Mouse (Mus musculus) left cerebral cortex, postnatal 25 days (tissue): ENCODE results near the gene Spryd3. TPM values are rescaled to one million over a fixed set of nuclear protein-coding genes. Genes with fewer than 3 reads are reported as not detected.

Experiments
- DNase-seq, 2 experiments: peaks; one replicate each; pipeline ENCODE4 v3.0.0; 2022; ENCODE audit warnings: low spot score in 2 of 2, mixed read lengths in 1 of 2
- intact Hi-C: fragments of 180-260 bp; cut with DNase I; formaldehyde crosslinking; loops from one replicate; pipeline ENCODE4 v1.15.1; 2025
- total RNA-seq, 2 experiments: library from RNA; stranded (reverse); gene quantifications; 2 replicates each; pipeline ENCODE4 v1.2.3; 2021

Spryd3 gene
- total RNA-seq, 2 experiments from 2014 or later: 142 to 146 TPM

DNA sequence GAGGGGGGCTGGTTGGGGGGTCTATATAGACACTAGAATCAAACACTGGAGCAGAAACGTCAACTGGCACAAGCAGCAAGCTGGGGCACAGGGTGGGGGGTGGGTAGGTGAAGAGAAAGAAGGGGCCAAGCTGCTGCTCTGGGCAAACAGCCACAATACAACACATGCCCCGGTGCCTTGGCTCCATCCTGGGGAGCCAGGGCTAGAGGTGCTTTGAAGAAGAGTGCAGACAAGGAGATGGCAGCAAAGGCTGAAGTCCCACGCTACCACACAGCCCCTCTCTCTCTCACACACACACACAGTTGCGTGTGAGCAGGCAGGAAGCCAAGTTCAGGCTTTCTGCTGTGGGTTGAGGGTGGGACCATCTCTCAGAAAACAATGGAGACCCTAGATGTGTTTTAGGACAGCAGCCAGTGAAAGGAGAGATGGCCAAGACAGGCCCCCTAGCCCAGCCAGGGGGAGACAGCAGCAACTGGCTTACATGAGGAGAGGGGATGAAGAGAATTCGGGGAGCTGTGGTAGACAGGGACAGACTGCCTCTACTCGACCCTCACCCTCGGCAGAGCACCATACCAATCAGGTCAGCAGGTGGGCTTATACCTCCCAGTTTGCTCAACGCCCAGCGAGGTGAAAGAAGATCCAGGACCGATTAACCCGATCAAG, 19.1 kb downstream of the Spryd3 start:
- intact Hi-C loops: no loop called here
- DNase-seq: no peak

GRCm38 (mm10) chr15:102115731-102116231, 20.3 kb downstream of the Spryd3 start:
- no peak for DNase-seq
- intact Hi-C loops: no loop called here

DNA sequence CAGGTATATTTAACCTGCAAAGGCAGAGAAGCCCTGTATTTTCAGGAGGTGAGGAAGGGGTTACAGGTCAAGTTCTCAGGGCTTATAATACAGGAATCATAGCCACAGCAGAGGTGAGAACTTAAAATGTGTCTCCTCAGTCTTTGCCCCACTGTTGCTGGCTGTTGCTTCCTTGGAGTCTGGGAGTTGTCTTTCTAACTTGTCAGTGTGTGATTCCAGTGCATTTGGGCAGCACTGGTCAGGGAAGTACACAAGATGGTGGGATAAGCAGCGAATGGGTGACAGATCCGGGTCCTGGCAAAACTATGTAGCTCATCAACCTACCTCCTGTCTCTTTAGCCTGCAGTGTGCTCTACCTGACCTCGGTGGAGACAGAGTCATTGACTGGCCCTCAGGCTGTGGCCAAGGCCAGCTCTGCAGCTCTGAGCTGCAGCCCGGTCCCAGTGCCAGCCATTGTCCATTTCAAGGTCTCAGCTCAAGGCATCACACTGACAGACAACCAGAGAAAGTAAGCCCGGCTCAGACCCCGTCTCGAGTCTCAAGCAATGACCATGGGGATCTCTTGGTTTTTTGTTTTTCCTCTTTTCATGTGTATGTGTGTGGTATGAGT, 21.3 kb downstream of the Spryd3 start:
- DNase-seq: no peak

GRCm38 (mm10) chr15:102113674-102114073, 22.4 kb downstream of the Spryd3 start:
- no peak for DNase-seq
- intact Hi-C loops: no loop called here

More for the DNA sequence above, 21.3 kb downstream of the Spryd3 start:
- intact Hi-C loops: no loop called here

DNA sequence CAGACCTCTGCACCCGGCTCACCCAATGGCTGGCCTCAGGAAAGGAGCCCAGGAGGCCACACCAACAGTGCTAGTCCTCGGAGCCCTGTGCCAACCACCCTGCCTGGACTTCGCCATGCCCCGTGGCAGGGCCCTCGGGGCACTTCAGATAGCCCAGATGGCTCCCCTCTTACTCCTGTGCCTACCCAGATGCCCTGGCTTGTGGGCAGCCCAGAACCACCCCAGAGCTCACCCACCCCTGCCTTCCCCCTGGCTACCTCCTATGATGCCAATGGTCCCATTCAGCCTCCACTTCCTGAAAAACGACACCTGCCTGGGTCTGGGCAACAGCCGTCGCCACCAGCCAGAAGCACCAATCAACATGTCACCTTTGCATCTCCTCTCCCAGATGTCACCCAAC, 23.2 kb downstream of the Spryd3 start:
- intact Hi-C loops: no loop called here

DNA sequence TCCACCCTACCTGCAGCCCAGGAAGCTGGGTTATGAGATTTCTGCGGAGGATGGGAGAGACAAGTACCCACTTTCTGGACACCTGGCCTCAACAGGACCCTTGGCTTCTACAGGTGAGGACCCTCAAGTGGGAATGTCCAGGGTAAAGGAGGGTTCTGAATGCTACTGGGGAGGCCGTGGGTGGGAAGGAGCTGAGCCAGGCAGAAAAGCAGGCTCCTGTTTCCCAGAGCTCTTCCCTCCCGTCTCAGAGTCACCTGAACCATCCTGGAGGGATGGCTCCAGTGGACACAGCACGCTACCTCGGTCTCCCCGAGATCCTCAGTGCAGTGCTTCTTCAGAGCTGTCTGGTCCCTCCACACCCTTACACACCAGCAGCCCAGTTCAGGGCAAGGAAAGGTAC, 23.9 kb downstream of the Spryd3 start:
- DNase-seq: no peak
- intact Hi-C loops: no loop called here

More for the DNA sequence above, 23.2 kb downstream of the Spryd3 start:
- no peak for DNase-seq

DNA sequence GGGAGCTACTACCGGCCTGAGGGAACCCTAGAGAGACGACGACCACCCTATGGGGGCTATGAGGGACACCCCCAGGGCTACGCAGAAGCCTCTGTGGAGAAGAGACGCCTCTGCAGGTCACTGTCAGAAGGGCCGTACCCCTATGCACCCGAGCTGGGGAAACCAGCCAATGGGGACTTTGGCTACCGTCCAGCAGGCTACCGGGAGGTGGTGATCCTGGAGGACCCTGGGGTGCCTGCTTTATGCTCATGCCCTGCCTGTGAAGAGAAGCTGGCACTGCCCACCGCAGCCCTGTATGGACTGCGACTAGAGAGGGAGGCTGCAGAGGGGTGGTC, 24.6 kb downstream of the Spryd3 start:
- DNase-seq: no peak
- intact Hi-C loops: no loop called here

DNA sequence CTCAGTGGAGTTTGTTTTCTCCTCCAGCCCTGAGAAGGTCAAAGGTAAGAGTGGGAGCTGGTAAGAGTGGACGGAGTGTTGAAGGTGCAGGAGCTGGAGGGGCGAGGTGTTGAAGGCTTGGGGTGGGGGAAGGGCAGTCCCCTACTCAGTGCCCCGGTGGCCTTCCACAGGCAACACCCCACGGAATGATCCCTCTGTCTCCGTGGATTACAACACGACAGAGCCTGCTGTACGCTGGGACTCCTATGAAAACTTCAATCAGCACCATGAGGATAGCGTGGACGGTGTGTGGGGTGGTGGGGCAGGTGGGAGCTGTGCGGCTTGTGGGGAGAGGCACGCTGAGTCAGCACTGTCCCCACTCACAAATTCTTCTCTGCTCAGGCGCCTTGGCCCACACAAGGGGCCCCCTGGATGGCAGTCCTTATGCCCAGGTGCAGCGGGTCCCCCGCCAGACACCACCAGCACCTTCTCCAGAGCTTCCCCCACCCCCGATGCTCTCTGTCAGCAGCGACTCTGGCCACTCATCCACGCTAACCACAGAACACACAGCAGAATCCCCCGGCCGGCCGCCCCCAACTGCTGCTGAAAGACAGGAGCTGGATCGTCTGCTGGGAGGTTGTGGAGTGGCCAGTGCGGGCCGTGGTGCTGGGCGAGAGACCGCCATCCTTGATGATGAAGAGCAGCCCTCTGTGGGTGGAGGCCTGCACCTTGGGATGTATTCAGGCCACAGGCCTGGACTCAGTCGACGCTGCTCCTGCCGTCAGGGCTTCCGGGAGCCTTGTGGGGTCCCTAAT, 25.1 kb downstream of the Spryd3 start:
- intact Hi-C loops: no loop called here
- DNase-seq: no peak

GRCm38 (mm10) chr15:102110271-102110670, 25.8 kb downstream of the Spryd3 start:
- intact Hi-C loops: no loop called here
- no peak for DNase-seq

- DNase-seq: peak; percentile 82 to 89
- intact Hi-C loops: loop anchor here (5.0 kb wide), 2 partner anchors 38 to 113 kb away; no protein-coding TSS in a partner anchor
These were observed 27.1 kb downstream of the Spryd3 start for GRCm38 (mm10) chr15:102108651-102109525.

DNA sequence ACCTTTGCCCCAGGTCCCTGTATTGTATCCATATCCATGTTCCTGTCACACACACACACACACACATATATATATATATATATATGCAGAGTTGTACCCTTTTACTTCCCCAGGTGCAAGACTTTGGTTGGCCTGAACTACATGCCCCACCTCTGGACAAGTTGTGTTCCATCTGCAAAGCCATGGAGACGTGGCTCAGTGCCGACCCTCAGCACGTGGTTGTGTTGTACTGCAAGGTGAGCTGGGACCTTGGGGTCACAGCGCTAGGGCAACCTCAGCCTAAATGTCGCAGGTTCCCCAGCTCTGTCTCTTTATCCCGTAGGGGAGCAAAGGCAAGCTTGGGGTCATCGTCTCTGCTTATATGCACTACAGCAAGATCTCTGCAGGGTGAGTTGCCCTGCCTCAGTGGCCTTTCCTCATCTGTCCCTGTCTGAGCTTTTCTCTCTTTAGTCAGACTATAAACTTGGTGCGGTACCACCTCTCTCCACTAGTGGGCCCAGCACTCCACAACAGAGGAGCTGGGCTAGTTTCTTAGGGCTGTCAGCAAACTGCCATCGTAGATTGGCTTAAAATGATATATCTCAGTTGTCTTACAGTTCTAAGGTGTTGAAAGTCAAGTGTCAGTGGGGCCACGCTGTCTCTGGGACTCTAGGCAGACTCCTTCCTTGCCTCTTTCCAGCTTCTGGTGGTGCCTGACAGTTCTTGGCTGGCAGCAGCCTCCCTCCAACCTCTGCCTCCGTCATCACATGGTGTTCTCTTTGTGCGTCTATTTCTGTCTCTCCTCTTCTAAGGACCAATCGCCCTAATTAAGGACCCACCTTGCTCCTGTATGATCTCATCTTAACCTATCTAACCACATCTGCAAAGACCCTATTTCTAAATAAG, 28.1 kb downstream of the Spryd3 start:
- DNase-seq: peak; percentile 72
- intact Hi-C loops: loop anchor here (5.0 kb wide), 2 partner anchors 39 to 114 kb away; no protein-coding TSS in a partner anchor

- no peak for DNase-seq
- intact Hi-C loops: loop anchor here (5.0 kb wide), 2 partner anchors 40 to 115 kb away; no protein-coding TSS in a partner anchor
These were observed 29.1 kb downstream of the Spryd3 start for GRCm38 (mm10) chr15:102106754-102107456.

DNA sequence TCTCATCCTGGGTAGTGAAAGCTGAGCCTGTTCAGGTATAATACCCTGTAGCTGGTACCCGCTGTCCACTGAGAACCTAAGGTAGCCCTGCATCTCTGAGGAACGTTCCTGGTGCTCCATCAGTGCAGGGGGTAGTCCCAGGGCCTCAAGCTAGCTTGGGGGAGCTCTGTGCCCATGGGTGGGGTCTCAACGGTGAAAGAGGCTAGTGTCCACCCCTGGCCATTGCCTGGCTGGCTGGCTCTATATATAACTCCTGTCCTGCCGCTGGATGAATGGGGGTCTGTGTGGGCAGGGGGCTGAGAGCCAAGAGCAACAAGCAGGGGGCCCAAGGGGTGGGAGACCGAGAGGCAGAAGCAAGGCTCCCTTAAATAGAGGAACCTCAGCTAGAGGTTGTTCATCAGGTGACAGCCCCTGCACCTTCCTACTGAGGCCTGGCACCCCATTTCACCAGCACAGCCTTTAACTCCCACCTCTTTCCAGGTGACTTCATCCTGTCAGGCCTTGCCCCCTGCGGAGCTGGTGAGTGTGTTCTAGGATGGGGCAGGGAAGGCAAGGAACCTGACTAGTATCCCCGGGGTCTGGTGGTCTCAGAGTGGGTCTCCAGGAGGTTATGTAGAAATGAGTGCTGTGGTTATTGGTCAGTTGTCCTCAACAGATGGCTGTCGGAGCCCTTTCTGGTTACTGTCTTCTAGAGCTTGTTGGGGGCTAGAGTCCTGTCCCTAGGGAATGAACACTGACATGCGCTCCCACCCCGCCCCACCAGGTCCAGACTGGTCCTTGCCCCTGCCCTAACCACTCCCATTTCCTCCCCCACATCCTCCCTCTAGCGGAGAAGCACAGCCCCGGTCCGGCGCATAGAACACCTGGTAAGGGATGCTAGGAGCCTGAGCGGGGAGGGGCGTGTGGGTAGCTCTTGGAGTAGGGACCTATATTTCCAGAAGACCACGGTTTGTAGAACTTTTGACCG, 30.0 kb downstream of the Spryd3 start:
- no peak for DNase-seq
- intact Hi-C loops: loop anchor here (5.0 kb wide), 2 partner anchors 41 to 116 kb away; no protein-coding TSS in a partner anchor

DNA sequence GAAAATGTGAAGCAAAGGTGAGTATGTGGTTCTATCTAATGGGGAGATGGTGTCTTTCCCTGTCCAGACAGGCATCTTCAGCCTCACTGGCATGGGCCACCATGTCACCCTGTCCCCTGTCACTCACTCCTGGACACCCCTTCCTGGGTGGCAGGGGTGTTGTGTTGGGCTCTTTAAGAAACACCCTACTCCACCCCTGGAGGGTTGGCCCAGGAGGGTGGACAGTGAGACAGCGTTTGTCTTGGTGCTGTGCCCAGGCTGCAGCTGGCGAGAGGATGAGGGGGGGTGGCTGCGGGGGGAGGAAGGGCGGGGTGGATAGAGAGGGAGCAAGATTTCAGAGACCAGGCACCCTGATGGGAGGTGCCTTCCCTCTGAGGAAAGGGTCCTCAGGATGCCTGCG, 30.7 kb downstream of the Spryd3 start:
- intact Hi-C loops: loop anchor here (5.0 kb wide), 2 partner anchors 42 to 117 kb away; no protein-coding TSS in a partner anchor

DNA sequence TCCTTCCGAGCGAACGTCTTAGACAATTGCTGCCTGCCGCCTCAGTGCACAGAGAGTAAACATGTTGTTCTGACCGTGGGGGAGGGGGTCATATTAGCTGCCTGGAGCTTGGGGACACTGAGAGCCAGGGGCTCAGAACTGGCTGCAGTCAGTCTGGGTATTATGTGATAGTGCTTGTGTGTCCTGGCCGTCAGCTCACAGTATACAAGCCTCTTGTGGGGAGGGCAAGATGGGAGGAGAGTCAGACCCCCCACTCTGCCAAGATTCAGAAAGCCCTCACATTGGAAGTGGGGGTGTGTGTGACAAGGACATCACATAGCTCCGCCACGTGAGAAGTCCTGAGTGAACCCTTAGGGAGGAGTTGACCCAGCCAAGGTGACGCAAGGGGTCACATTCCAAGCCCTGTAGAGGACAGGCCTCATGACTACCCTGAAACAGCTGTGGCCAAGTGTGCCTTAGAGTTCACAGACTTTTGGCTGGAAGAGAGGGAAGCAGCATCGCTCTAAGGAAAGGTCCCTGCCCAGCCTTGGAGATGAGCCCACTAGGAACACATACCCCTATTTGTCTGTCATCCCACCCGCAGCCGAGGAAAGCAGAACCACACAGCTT, 32.0 kb downstream of the Spryd3 start:
- intact Hi-C loops: no loop called here
- no peak for DNase-seq

More for the DNA sequence above, 30.7 kb downstream of the Spryd3 start:
- DNase-seq: no peak

DNA sequence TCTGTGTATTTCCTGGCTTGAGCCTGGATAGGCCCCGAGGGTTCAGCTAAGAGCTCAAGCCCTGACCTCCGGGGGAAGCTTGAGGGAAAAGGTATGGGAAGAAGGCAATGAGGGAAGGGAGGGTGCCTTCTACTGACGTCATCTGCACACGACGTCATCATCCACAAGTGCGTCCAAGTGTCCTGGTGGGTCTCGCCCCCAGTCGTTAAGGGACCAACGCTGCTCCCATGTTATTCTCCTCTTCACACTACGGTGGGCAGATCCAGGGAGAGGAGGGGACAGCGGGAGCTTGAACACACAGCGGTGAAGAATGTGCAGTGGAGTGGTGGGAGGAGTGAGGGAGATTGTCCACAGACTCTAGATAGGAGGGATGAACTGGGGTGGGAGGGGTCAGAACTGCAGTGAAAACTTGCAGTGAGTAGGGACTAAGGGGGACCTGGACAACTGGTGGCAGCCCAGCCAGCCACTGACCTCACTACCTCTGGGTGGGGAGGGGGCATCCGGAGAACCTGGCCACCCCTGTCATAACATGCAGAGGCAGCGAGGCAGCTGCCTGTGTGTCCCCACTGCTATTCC, 32.6 kb downstream of the Spryd3 start:
- DNase-seq: no peak

More for the DNA sequence above, 32.6 kb downstream of the Spryd3 start:
- intact Hi-C loops: no loop called here
